In genomic region chr13:21249022-21249421, GRCm38 (mm10) we compare ENCODE assay signal across 18 mouse cellular contexts. TPM values are rescaled to one million over a fixed set of nuclear protein-coding genes. Genes with fewer than 3 reads are reported as not detected.
DNase-seq lines count a peak whose midpoint lies in the region; ATAC-seq and TF ChIP-seq lines count a peak whose summit lies in the region.
"Had no signal": no experiment of that assay in that cellular context is flagged by ENCODE, and none has a peak within 500 bp of the region (broad histone marks: within the 10 kb centered on the region; RNA-seq: fewer than 3 reads in every experiment).

No protein-coding gene starts in this region.

- no peak overlapping the region for H3K27ac ChIP-seq in left cerebral cortex, adult 2 months
- H3K27ac ChIP-seq in liver, embryonic 12.5 days, result no peak overlapping the region
- H3K27ac ChIP-seq: forebrain, embryonic 12.5 days had no signal

- DNase-seq in left cerebral cortex, adult 2 months (ENCODE audit: extremely low spot score in 1 of 2, low spot score in 2 of 2), result peak; percentile 39 to 43
- no peak for DNase-seq in left cerebral cortex, adult 8-10 months (ENCODE audit: low spot score in 2 of 2)
- peak; percentile 67 for DNase-seq in c-Kit-positive CD71-positive TER-119-negative erythroid progenitor cells, embryonic 14.5 days (ENCODE audit: low read depth)
- no peak for DNase-seq in cerebellum, adult 9-11 months
- no peak for DNase-seq in kidney, postnatal 36 days
- DNase-seq in B cell, adult 2 months, result no peak
- DNase-seq: heart, postnatal 36 days; right cerebral cortex, postnatal 14 days; thymus, postnatal 25 days had no signal

- peak; percentile 79 for ATAC-seq in liver, embryonic 12.5 days
- ATAC-seq: intestine, postnatal 0 days; midbrain, embryonic 16.5 days had no signal

- H3K4me3 ChIP-seq in left cerebral cortex, adult 2 months, result no peak overlapping the region
- H3K4me3 ChIP-seq in E14TG2a.4 (replicated peaks; ENCODE audit: low read length), result peak overlapping the region; percentile 63
- H3K4me3 ChIP-seq in liver, embryonic 12.5 days, result no peak overlapping the region
- H3K4me3 ChIP-seq: forebrain, embryonic 12.5 days had no signal

- H3K4me2 ChIP-seq in liver, embryonic 12.5 days, result peak overlapping the region; percentile 36
- H3K4me2 ChIP-seq: forebrain, embryonic 12.5 days had no signal

- H3K36me3 ChIP-seq in E14TG2a.4 (ENCODE audit: insufficient read depth, low read length), result no peaks in the 10 kb centered on the region
- H3K36me3 ChIP-seq in liver, embryonic 12.5 days, result no peaks in the 10 kb centered on the region
- H3K36me3 ChIP-seq: forebrain, embryonic 12.5 days had no signal

- 8% methylated on average over 4 of the region's 4 CpGs for WGBS in liver, embryonic 12.5 days (ENCODE audit: insufficient replicate concordance)

- H3K9me3 ChIP-seq in E14TG2a.4 (ENCODE audit: low read length), result no peaks in the 10 kb centered on the region
- no peaks in the 10 kb centered on the region for H3K9me3 ChIP-seq in liver, embryonic 12.5 days (replicated peaks)
- H3K9me3 ChIP-seq: forebrain, embryonic 12.5 days had no signal

- no peak for TF ChIP-seq CTCF in left cerebral cortex, adult 2 months (IDR thresholded peaks at IDR 0.05)
- no peak for TF ChIP-seq CTCF in E14TG2a.4 (conservative IDR thresholded peaks at IDR 0.05; ENCODE audit: low read length)

- H3K27me3 ChIP-seq in E14TG2a.4 (ENCODE audit: insufficient read depth, low read length), result peaks cover 21% of the 10 kb centered on the region
- H3K27me3 ChIP-seq in liver, embryonic 12.5 days (replicated peaks), result peaks cover 6% of the 10 kb centered on the region

- H3K4me1 ChIP-seq in E14TG2a.4 (replicated peaks; ENCODE audit: low read depth, low read length), result peaks cover 24% of the 10 kb centered on the region
- peaks cover 18% of the 10 kb centered on the region for H3K4me1 ChIP-seq in liver, embryonic 12.5 days
- H3K4me1 ChIP-seq: forebrain, embryonic 12.5 days had no signal

- no peak overlapping the region for H3K9ac ChIP-seq in liver, embryonic 12.5 days
- H3K9ac ChIP-seq: forebrain, embryonic 12.5 days had no signal

- intact Hi-C loops in left cerebral cortex, adult 2 months (cut with DNase I), result no loop called here

RNA-seq across cellular contexts. Expression of gene Gpx5, which starts 43.5 kb away (rescaled TPM):
- not detected for total RNA-seq in left cerebral cortex, adult 2 months (2021)
- total RNA-seq in left cerebral cortex, adult 8-10 months (2022), result not detected
- polyA plus RNA-seq in liver, embryonic 12.5 days (2016; fragmentation: Nextera tagmentation; extraction: Ambion mirVana), result not detected in 2 replicates
- total RNA-seq: heart, postnatal 36 days; layer of hippocampus, adult 18-20 months; left cerebral cortex, postnatal 14 days had no signal
- polyA plus RNA-seq: forebrain, embryonic 12.5 days; intestine, postnatal 0 days; lung, embryonic 16.5 days; midbrain, embryonic 16.5 days; neural tube, embryonic 14.5 days had no signal

Comparison
In these comparisons a context has a peak if more than half of its experiments do, and no peak if none do; other contexts are left out.
1. DNase-seq: peak in left cerebral cortex, adult 2 months (2 of 2) and c-Kit-positive CD71-positive TER-119-negative erythroid progenitor cells, embryonic 14.5 days (single experiment); none in left cerebral cortex, adult 8-10 months (0 of 2), cerebellum, adult 9-11 months (single experiment), kidney, postnatal 36 days (0 of 2) and B cell, adult 2 months (0 of 2).